Mouse (Mus musculus) left cerebral cortex, adult 2 months (tissue): ENCODE results near the gene Snx10. TPM values are rescaled to one million over a fixed set of nuclear protein-coding genes. Genes with fewer than 3 reads are reported as not detected.
"Not testable (repeated sequence)": the region's sequence is repeated elsewhere in the genome, so short reads cannot be mapped to it uniquely, and the experiment has no call there.

Source experiments
- DNase-seq, 2 experiments: peaks; one replicate each; pipeline ENCODE4 v3.0.0; 2021 to 2022; ENCODE audit warnings: low spot score in 2 of 2, mixed read lengths in 1 of 2; ENCODE audit errors: extremely low spot score in 1 of 2
- H3K27ac ChIP-seq: fragments of 200-600 bp; 2 replicates; pipeline ENCODE4 v1.8.1; 2022
- H3K4me3 ChIP-seq: fragments of 200-600 bp; 2 replicates; pipeline ENCODE4 v1.8.1; 2022
- CTCF ChIP-seq: fragments of 200-600 bp; IDR thresholded peaks from 2 replicates; pipeline ENCODE4 v1.8.1; 2022; ENCODE audit warnings: antibody characterized with exemption, mild to moderate bottlenecking, moderate library complexity
- intact Hi-C: fragments of 180-260 bp; cut with DNase I; formaldehyde crosslinking; loops from one replicate; pipeline ENCODE4 v1.15.1; 2025
- long read RNA-seq, 2 experiments: library from polyadenylated mRNA; stranded (forward); transcript quantifications; one replicate each; pipeline ENCODE4 v2.0.0; 2021; ENCODE audit warnings: borderline mapping rate in 2 of 2
- total RNA-seq, 2 experiments: library from RNA; stranded (reverse); gene quantifications; 2 replicates each; pipeline ENCODE4 v1.2.3; 2021

Snx10 gene
- 100 to 1,000 TPM in 1 of 2 experiments, 10 to 100 TPM in 1; 94.9 to 102 TPM for total RNA-seq
- long read RNA-seq, experiment 1, transcript Snx10-201 (7 exons, 2,480 nt), result major isoform, 132 of 177 reads
- long read RNA-seq, experiment 1, partial matches to known transcripts, result 5 of 177 reads
- long read RNA-seq, experiment 1, other reads (novel, unspliced or antisense), result 34 of 177 reads
- long read RNA-seq, experiment 2, transcript Snx10-201 (7 exons, 2,480 nt), result major isoform, 83 of 102 reads
- long read RNA-seq, experiment 2, partial matches to known transcripts, result 4 of 102 reads
- long read RNA-seq, experiment 2, other reads (novel, unspliced or antisense), result 11 of 102 reads

DNA sequence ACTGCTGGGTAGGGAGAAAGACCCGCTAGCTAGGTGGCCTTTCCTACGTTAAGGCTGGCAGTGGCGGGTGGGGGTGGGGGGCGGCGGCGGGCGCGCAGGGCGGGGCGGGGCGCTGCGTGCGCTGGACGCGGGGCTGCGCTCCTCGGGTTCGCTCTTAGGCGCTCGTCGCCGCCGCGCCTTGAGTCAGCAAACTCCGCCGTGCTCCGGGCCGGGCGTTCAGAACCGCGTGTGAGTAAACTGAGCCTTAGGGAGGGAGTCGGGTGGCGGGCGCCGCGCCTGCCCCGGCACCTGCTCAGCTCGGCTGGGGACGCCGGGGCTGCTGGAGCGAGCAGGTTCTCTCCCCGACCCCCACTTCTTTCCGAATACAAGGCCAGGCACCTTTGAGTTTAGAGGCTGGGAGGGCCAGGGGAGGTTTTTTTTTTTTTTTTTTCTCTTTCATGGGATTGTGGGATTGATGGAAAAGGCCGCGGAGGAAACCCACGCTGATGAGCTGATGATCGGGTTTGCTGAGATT lies at the start of gene Snx10:
Gene Snx10 (plus strand): TSS at position 95 of the 514 bp plus-strand sequence.
- H3K27ac ChIP-seq, result peak within 1 kb of the TSS; percentile 81
- intact Hi-C loops, result loop anchor here (5.0 kb wide), 2 partner anchors 52 to 58 kb away; partner anchors contain the start of gene Cbx3

DNA sequence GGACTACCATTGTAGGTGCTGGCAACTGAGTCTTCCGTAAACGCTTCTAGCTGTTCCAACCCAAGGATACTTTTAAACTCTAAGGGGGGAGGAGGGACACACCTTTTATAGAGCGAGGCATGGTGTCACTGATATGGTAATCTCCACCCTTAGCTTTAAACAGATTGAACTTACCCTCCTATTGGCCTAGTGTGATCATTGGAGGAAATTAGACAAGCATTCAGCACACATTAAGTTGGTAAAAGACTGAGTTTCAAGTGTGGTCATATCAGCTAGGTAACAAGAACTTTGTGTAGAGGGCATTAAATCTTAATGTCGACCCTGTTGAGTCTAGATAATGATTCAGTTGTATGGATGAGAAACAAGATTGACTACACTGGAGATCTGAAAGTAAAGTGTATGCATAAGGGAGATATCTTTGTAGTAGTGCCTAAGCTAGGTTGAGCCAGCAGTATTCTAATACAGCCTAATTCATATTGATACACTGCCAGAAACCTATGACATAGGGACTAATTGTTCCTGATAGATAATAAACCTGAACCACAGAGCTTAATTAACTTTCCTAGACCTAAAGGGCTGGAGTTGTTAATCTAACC lies 44.5 kb upstream of the Snx10 start:
- no peak for DNase-seq
- no peak for TF ChIP-seq CTCF
- Histone ChIP-seq H3K4me3 (no peak overlapping the region), H3K27ac (no peak overlapping the region)
- intact Hi-C loops, result no loop called here

More for the DNA sequence above, at the start of gene Snx10:
- peak within 1 kb of the TSS; percentile 83 for H3K4me3 ChIP-seq
- DNase-seq, result peak; percentile 67 to 72
- TF ChIP-seq CTCF, result no peak

DNA sequence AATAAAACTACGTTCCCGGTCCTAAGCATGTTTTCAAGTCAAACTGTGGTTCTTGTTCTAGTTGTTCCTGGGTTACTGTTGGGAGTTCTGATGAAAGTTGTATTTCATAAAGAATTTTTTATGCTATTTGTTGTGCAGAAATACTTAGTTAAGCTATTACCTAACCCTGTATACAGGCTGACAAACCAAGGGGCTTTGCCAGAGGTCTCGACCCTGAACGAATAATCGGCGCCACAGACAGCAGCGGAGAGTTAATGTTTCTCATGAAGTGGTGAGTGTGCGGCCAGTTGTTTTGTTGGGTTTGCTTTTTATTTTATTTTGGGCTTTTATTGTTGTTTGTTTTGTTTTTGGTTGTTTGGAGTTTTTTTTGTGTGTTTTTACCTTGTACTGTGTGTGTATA lies 42.2 kb upstream of the Snx10 start:
- intact Hi-C loops, result no loop called here
- Histone ChIP-seq H3K27ac (no peak overlapping the region), H3K4me3 (no peak overlapping the region)
- no peak for DNase-seq
- no peak for TF ChIP-seq CTCF

DNA sequence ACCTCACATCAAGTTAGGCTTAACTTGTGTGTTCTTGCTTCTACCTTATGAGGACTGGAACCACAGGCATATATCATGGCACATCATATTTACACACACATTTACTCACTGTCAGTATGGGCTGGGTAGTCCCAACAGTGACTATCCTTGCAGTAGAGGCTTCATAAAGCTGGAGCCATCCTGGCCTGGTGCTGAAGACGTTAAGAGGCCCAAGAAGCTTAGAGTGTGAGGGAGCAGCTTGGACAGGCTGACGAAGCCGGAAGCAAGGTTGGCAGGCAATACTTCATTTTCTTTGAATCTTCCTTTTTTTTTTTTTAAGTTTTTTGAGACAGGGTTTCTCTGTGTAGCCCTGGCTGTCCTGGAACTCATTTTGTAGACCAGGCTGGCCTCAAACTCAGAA lies 39.8 kb upstream of the Snx10 start:
- DNase-seq, result no peak
- no peak for TF ChIP-seq CTCF

DNA sequence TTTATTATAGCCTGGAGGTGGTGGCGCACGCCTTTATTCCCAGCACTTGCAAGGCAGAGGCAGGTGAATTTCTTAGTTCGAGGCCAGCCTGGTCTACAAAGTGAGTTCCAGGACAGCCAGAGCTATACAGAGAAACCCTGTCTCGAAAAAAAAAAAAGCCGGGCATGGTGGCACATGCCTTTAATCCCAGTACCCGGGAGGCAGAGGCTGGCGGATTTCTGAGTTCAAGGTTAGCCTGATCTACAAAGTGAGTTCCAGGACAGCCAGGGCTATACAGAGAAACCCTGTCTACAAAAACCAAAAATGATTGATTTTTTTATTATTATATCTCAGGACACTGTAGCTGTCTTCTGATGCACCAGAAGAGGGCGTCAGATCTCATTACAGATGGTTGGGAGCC lies 39.1 kb upstream of the Snx10 start:
- DNase-seq, H3K4me3 ChIP-seq, H3K27ac ChIP-seq, intact Hi-C loops: not testable (repeated sequence)
- TF ChIP-seq CTCF, result peak; percentile 26

More for the DNA sequence above, 39.8 kb upstream of the Snx10 start:
- H3K27ac ChIP-seq, result no peak overlapping the region
- intact Hi-C loops, result no loop called here
- H3K4me3 ChIP-seq, result no peak overlapping the region

DNA sequence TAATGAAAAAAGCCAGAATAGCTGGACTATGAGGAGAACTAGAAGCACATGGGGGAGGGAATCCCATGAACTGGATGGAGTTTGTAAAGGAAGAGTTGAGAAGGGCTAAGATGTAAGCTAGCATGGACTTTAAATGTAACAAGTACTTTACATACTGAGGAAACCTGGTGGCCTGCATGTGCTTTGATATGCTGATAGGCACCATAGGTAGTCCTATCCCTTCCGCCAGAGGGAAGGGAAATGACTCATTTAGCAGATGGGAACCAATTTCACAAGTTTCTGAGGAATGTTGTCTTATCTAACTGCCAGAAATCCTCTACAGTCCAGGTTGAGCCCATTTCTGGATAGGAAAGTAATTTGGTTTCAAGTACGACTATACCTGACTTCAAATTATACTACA lies 38.1 kb upstream of the Snx10 start:
- no peak for DNase-seq
- no peak overlapping the region for H3K4me3 ChIP-seq
- H3K27ac ChIP-seq, result no peak overlapping the region
- intact Hi-C loops, result no loop called here
- TF ChIP-seq CTCF, result no peak

DNA sequence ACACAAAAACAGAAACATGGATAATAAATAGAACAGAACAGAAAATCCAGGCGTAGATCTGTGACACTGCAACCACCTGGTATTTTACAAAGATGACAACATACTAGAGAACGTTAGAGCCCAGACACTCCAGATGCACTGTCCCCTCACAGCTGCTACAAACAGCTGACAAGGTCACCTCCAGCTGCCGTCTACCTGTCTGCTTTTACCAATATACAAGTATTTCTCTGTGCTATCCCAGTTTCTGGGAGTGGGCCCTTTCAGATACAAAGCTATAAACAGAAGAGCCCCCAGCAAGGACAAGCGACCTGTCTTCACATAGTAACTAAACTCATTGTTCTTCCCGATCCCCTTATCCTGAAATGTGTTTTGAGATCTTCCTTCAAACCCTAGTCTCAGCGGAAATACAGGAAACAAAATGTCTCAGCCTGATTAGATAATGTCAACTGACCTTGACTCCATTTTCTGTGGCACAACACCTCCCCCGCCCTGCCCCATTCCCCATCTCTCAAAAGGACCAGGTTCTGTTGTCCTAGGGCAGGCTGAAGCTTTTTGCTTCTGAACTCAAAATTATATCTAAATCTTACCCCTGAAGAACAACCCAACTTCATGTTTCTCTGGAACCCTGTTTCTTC lies 37.5 kb upstream of the Snx10 start:
- Histone ChIP-seq H3K27ac (no peak overlapping the region), H3K4me3 (no peak overlapping the region)
- no peak for DNase-seq
- no peak for TF ChIP-seq CTCF
- intact Hi-C loops, result no loop called here

DNA sequence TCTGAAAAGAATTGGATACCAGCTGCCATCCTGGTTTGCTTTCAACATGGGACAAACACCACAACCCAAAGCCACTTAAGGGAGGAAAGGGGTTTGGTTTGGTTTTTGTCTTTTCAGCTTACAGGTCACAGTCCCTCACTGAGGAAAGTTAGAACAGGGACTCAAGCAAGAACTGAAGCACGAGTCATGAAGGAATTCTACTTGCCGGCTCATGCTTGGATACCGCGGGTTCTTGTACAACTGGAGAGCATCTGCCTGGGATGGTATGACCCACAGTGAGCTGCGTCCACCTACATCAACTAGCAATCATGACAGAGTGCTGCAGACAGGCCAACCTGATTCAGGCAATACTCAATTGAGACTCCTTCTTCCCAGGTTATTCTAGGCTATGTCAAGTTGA lies 37.0 kb upstream of the Snx10 start:
- no peak overlapping the region for H3K4me3 ChIP-seq
- intact Hi-C loops, result no loop called here
- DNase-seq, result no peak
- TF ChIP-seq CTCF, result no peak
- H3K27ac ChIP-seq, result no peak overlapping the region

DNA sequence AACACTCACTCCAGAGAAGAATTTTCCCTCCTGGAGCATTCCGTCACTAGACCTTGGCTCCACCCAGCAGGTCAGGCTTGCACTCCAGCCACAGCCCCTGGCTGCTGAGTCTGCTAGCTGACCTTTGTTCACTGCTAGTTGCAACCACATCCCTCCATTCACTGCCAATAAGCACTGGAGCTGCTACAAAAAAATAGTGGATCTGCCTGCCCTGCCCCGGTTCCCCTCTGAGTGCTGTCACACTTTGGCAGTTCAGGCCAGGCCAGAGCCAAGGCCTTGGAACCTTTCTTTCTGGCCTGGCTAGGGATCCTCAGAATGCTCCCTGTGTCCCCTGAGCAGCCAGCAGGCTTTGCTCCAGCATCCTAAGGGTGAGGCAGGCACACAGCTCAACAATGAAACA lies 33.9 kb upstream of the Snx10 start:
- DNase-seq, result no peak
- no peak for TF ChIP-seq CTCF
- intact Hi-C loops, result no loop called here
- Histone ChIP-seq H3K27ac (no peak overlapping the region), H3K4me3 (no peak overlapping the region)

DNA sequence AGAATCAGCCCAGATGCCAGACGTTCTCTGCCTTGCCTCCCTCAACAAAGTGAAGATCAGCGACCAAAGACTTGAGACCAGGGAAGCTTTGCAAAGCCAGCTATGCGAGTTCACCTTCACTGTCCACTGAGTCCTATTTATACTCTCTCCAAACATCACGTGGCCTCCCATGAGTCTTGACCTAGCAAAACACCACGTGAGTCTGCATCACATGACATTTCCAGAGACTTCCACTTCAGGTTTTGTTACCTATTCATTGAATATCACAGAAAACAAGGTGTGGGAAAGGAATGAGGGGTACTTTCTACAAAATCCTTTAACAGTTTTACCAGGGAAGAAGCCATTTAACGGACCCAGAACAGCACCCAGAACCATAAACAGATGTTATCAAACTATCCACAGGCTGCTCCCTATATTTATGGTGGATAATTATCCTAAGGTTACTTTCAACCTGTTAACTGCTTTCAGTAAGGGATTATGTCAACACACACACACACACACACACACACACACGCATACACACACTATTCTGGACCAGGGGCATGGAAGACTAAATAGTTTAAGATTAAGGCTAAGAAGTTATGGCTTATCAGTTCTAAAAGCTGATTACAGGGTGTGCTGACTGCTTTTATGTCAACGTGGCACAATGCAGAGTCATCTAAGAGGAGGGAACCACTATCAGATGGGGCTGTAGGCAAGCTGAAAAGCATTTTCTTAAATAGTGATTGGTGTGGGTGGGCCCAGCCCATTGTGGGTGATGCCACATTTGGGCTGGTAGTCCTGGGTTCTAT lies 26.2 kb upstream of the Snx10 start:
- no peak for DNase-seq
- H3K27ac ChIP-seq, result no peak overlapping the region
- intact Hi-C loops, result no loop called here
- H3K4me3 ChIP-seq, result no peak overlapping the region
- no peak for TF ChIP-seq CTCF

DNA sequence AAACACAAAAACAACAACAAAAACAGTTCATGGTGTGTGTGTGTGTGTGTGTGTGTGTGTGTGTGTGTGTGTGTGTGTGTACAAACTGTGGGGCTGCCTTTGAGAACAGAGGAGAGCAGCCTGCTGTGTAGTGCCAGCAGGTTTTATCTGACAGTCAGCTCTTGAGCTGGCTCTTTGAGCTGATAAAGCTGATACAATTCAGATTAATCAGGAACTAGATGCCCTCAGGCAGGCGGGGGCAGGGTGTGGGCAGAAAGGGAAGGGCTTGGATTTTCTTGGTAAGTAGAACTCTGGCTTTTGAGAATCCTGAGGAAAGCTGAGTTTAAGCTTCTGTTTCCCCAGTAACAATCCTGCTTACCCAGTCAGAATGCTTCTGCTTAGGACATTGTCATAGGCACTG lies 18.0 kb upstream of the Snx10 start:
- DNase-seq, result no peak
- intact Hi-C loops, result no loop called here
- Histone ChIP-seq H3K4me3 (no peak overlapping the region), H3K27ac (no peak overlapping the region)
- no peak for TF ChIP-seq CTCF
